Mouse (Mus musculus): ENCODE results near the gene Lrrk1. TPM values are rescaled to one million over a fixed set of nuclear protein-coding genes. Genes with fewer than 3 reads are reported as not detected.
A peak's percentile ranks its signal among the peaks of the same experiment; 100 is the strongest.

Lrrk1 gene
- polyA plus RNA-seq, 1 experiment from 2014 or later, result 6.5 TPM

DNA sequence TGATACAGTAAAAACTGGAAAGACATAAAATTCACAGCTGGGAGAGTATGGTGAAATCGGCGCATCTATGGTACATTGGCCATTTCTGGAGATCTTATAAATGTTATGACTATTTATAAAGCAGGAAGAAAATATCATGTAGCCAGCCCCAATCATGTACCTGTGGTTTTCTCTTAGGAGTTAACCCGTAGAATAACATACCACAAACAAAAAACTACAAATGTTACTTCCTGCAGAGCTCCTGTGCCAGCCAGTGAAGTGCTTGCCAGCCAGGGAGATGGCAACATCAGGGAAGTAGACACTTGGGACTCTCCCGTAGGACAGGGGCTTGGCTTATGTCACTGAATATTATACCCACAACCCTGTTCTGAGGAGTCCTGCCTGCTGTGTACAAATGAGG, 37.1 kb downstream of the Lrrk1 start:
- Histone ChIP-seq H3K4me2 (no peak overlapping the region), H3K9me3 (no peaks in the 10 kb centered on the region), H3K9ac (no peak overlapping the region), H3K4me3 (no peak overlapping the region), H3K27me3 (no peaks in the 10 kb centered on the region), H3K27ac (replicated peaks) (no peak overlapping the region), H3K4me1 (replicated peaks) (peaks cover 9% of the 10 kb centered on the region), H3K36me3 (no peaks in the 10 kb centered on the region)
- WGBS, result 86% methylated on average over 4 of the region's 4 CpGs
- no peak for ATAC-seq (ENCODE audit: low read depth)

DNA sequence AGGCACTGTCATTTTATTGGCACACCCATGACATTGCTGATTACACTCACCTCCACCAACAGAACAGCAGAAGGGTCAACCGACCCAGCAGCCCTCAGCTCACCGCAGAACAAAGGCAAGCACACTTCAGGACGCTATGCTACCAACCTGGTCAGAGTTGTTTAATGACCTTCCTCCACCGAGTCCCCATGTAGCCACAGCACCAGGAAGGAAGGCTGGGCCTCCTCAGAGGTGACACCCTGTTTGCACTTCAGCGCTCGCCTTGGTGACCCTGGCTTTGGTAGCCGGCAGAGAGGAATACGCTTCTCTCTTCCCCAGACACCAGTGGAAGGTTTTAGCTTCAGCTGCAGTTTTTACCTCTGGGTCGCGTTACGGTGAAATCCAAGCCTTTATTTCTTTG, 38.5 kb downstream of the Lrrk1 start:
- Histone ChIP-seq H3K27me3 (no peaks in the 10 kb centered on the region), H3K4me2 (no peak overlapping the region), H3K9ac (no peak overlapping the region), H3K27ac (replicated peaks) (no peak overlapping the region), H3K4me3 (no peak overlapping the region), H3K9me3 (no peaks in the 10 kb centered on the region), H3K36me3 (no peaks in the 10 kb centered on the region), H3K4me1 (replicated peaks) (peaks cover 9% of the 10 kb centered on the region)
- no peak for ATAC-seq (ENCODE audit: low read depth)
- 63% methylated on average over 11 of the region's 11 CpGs for WGBS

DNA sequence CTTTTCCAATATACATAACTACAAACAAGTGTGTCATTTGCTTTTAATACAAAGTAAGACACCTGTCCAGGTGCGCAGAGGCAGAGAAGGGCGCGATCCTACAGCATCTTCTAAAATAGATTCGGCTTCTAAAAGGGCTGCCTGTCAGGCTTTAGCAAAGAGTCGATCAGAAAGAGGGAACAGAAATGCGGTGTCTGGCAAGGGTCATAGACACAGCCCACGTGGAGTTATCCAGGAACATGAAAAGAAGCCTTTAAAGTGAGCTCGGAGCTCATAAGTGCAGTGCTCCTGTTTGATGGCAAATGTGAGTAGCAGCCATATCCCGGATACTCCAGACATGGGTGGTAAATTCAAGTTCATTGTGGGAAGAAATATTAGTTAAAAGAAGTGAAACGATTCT, 39.6 kb downstream of the Lrrk1 start:
- Histone ChIP-seq H3K4me1 (replicated peaks) (peaks cover 9% of the 10 kb centered on the region), H3K36me3 (no peaks in the 10 kb centered on the region), H3K27me3 (no peaks in the 10 kb centered on the region), H3K4me3 (no peak overlapping the region), H3K4me2 (no peak overlapping the region), H3K9me3 (no peaks in the 10 kb centered on the region), H3K27ac (replicated peaks) (no peak overlapping the region), H3K9ac (no peak overlapping the region)
- ATAC-seq (ENCODE audit: low read depth), result no peak
- WGBS, result 89% methylated on average over 10 of the region's 10 CpGs

DNA sequence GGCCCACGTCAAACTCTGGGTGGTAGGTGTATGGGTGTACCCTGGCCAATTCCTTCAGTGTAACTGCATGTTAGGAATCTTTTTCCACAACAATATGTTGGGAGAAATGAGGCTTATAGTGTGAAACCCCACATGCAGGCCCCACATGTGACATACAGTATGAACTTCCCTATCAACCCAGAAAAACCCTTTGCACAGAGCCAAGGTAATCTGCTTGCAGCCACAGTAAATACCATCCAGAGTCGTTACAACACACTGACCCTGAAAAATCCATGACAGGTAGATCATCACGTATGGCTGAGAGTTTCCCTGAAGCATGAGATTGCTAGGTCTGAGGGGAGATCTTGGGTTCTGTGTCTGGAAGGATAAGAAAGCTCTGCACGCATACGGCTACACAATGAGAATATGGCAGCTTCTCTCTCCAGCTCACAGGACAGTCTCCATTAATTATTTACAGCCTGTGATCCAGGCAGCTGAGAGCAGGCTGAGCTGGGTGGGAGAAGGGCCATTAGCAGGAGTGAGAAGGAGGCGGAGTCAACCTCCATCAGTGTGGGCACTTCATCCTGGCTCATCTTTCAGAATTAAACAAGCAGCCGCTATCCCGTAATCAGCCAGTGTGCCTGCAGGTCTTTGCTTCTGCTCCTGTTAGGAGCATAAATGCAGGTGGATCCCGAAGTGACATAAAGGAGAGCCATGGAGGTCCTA, 41.0 kb downstream of the Lrrk1 start:
- 26% methylated on average over 9 of the region's 9 CpGs for WGBS
- H3K4me2 ChIP-seq, result peak overlapping the region; percentile 34
- H3K9ac ChIP-seq, result no peak overlapping the region; the same call in 1 of the 2 replicates
- H3K27me3 ChIP-seq, result no peaks in the 10 kb centered on the region
- ATAC-seq (ENCODE audit: low read depth), result peak; percentile 93
- peaks cover 9% of the 10 kb centered on the region for H3K4me1 ChIP-seq (replicated peaks)
- peak overlapping the region; percentile 70 for H3K27ac ChIP-seq (replicated peaks)
- no peaks in the 10 kb centered on the region for H3K9me3 ChIP-seq
- no peak overlapping the region for H3K4me3 ChIP-seq
- H3K36me3 ChIP-seq, result no peaks in the 10 kb centered on the region

DNA sequence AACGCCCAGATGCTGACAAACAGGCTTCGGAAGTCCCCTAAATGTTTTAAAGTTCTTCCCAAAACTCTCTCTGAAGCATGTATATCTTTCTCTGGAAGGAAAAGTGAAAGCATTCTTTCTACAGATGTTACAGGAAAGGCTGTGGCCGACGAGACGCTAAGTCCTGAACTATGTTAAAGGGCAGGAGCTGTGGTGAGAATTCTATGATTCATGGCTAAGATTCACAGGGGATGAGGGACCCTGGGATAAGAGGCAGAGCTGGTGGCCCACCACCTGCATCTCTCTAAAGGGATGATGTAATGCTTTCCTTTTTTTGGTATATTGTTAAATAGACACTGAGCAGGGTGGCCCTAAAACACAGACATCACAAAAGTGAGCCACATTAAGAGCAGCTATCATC, 44.8 kb downstream of the Lrrk1 start:
- 73% methylated on average over 5 of the region's 5 CpGs for WGBS

DNA sequence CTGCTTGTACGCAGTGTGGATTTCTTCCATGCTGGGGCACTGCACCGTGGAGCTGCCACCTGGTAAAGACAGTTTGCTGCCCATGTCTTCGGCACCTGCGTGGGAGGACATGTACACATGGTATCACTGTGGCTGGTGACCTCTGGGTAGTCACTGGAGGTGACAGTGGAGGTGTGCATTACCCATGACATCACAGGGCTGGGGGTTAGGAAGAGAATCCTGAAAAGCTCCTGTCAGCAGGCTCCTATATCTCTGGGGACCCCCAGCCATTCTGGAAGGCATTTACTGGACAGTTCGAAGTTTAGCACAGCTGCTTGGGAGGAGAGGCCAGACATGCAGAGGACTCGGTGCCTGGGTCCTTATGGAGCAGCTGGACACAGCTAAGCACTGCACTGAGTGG, 45.3 kb downstream of the Lrrk1 start:
- no peak overlapping the region for H3K27ac ChIP-seq (replicated peaks)
- H3K27me3 ChIP-seq, result no peaks in the 10 kb centered on the region
- no peak overlapping the region for H3K9ac ChIP-seq
- H3K9me3 ChIP-seq, result no peaks in the 10 kb centered on the region
- H3K4me1 ChIP-seq (replicated peaks), result peaks cover 13% of the 10 kb centered on the region
- WGBS, result 77% methylated on average over 6 of the region's 6 CpGs
- H3K36me3 ChIP-seq, result no peaks in the 10 kb centered on the region
- no peak overlapping the region for H3K4me3 ChIP-seq
- ATAC-seq (ENCODE audit: low read depth), result no peak
- H3K4me2 ChIP-seq, result no peak overlapping the region

More for the DNA sequence above, 44.8 kb downstream of the Lrrk1 start:
- Histone ChIP-seq H3K27ac (replicated peaks) (no peak overlapping the region), H3K4me3 (no peak overlapping the region), H3K4me1 (replicated peaks) (peaks cover 13% of the 10 kb centered on the region), H3K4me2 (no peak overlapping the region), H3K27me3 (no peaks in the 10 kb centered on the region), H3K9me3 (no peaks in the 10 kb centered on the region), H3K36me3 (no peaks in the 10 kb centered on the region), H3K9ac (no peak overlapping the region)
- no peak for ATAC-seq (ENCODE audit: low read depth)

DNA sequence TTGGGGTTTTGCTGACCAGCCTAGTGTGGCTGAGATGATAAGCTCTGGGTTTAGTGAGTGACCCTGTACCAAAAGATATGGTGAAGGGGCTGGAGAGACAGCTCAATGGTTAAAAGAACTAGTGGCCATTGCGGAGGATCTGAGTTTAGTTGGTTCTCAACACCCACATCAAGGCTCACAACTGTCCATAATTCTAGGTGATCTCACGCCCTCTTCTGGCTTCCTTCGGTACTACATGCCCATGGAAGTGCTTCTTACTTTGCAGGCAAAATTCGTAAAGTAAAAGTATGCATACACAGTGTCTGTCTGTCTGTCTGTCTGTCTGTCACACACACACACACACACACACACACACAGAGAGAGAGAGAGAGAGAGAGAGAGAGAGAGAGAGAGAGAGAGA, 45.8 kb downstream of the Lrrk1 start:
- H3K4me1 ChIP-seq (replicated peaks), result peaks cover 9% of the 10 kb centered on the region
- no peak overlapping the region for H3K27ac ChIP-seq (replicated peaks)
- no peak overlapping the region for H3K9ac ChIP-seq
- no peak for ATAC-seq (ENCODE audit: low read depth)
- H3K36me3 ChIP-seq, result no peaks in the 10 kb centered on the region
- H3K27me3 ChIP-seq, result no peaks in the 10 kb centered on the region
- no peaks in the 10 kb centered on the region for H3K9me3 ChIP-seq
- WGBS, result 37% methylated on average over 4 of the region's 4 CpGs
- H3K4me3 ChIP-seq, result no peak overlapping the region
- H3K4me2 ChIP-seq, result no peak overlapping the region

DNA sequence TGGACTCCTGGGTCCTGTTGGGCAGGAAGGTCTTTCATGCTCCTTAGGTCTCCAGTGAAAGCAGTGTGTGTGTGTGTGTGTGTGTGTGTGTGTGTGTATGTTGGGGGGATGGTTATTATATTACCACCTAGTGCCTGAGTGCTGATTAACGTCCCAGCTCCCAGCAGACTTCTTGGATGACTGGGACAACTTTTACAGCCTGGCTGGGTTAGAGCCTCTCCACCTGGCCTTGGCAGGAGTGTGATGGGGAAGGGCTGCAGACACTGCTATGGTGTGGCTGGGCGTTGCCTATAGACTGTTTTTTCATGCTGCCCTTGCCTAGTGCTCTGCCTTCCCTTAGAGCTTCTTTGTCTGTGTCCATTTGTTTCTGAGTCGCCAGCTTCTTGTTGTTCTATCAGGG, 48.1 kb downstream of the Lrrk1 start:
- Histone ChIP-seq H3K36me3 (no peaks in the 10 kb centered on the region), H3K4me3 (no peak overlapping the region), H3K9me3 (no peaks in the 10 kb centered on the region), H3K4me1 (replicated peaks) (0 out of 2 replicates have a peak, but pooled peaks cover 4% of the 10 kb centered on the region), H3K27me3 (no peaks in the 10 kb centered on the region), H3K9ac (no peak overlapping the region), H3K27ac (replicated peaks) (0 out of 2 replicates have a peak overlapping the region, but pooled peaks have one; percentile 9), H3K4me2 (no peak overlapping the region)
- no peak for ATAC-seq (ENCODE audit: low read depth)
- 52% methylated on average over 3 of the region's 3 CpGs for WGBS

DNA sequence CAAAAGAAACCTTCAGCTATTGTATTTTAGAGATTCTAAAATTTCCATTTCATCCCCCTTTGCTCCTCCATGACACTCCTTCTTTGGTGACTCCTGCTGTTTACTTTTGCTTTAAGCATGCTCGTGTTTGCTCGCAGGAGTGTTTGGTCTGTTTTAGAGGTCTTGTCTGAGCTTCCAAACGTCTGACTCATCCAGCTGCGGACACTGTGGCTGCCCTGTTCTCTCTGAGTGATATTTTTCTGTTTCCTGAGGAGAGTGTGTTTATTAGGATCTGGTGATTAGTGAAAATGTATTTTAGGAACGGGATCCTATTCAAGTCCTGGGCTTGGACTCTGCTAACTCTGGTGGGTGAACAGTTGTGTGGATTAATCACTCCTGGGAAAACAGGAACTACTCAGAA, 48.5 kb downstream of the Lrrk1 start:
- Histone ChIP-seq H3K4me2 (no peak overlapping the region), H3K4me3 (no peak overlapping the region), H3K4me1 (replicated peaks) (0 out of 2 replicates have a peak, but pooled peaks cover 4% of the 10 kb centered on the region), H3K9me3 (no peaks in the 10 kb centered on the region), H3K36me3 (no peaks in the 10 kb centered on the region), H3K9ac (no peak overlapping the region), H3K27ac (replicated peaks) (0 out of 2 replicates have a peak overlapping the region, but pooled peaks have one; percentile 9), H3K27me3 (no peaks in the 10 kb centered on the region)
- WGBS, result 52% methylated on average over 5 of the region's 5 CpGs
- ATAC-seq (ENCODE audit: low read depth), result no peak

DNA sequence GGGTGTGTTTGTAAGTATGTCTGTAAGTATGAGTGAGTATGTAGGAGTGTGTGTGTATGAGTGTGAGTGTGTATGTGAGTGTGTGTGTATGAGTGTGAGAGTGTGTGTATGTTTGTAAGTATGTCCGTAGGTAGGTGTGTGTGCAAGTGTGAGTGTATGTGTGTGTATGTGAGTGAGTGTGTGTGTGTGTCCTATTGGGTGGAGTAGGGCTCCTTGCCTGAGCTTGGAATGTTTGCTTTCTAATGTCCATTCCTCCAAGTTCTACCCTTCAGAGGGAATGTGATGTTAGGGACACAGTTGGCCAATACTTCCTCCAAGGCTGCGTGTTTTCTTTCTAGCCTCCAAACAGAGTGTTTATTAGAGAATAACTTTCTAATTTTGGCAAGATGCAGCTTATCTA, 51.2 kb downstream of the Lrrk1 start:
- no peak for ATAC-seq (ENCODE audit: low read depth)
- no peaks in the 10 kb centered on the region for H3K9me3 ChIP-seq
- H3K9ac ChIP-seq, result no peak overlapping the region
- H3K27me3 ChIP-seq, result no peaks in the 10 kb centered on the region
- 94% methylated on average over 2 of the region's 2 CpGs for whole genome bisulfite sequencing
- H3K36me3 ChIP-seq, result no peaks in the 10 kb centered on the region
- H3K4me3 ChIP-seq, result no peak overlapping the region
- H3K27ac ChIP-seq (replicated peaks), result no peak overlapping the region
- 0 out of 2 replicates have a peak, but pooled peaks cover 4% of the 10 kb centered on the region for H3K4me1 ChIP-seq (replicated peaks)
- H3K4me2 ChIP-seq, result no peak overlapping the region

DNA sequence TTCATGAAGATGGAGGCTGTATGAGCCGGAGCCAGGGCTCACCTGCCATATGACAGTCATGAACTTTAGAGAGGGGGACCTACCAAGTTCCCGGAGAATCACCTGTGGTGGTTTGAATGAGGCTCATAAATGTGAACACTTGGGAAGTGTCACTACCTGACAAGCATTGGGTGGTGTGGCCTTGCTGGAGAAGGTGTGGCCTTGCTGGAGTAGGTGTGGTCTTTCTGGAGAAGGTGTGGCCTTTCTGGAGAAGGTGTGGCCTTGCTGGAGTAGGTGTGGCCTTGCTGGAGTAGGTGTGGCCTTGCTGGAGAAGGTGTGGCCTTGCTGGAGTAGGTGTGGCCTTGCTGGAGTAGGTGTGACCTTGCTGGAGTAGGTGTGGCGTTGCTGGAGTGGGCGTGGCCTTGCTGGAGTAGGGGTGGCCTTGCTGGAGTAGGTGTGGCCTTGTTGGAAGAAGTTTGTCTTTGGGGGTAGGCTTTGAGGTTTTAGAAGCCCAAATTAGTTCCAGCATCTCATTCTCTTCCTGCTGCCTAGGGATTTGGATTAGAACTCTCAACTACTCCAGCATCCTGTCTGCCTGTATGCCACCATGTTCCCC, 54.1 kb downstream of the Lrrk1 start:
- H3K36me3 ChIP-seq, result no peaks in the 10 kb centered on the region
- no peak for ATAC-seq (ENCODE audit: low read depth)
- no peak overlapping the region for H3K4me3 ChIP-seq
- 88% methylated on average over 4 of the region's 4 CpGs for WGBS
- no peaks in the 10 kb centered on the region for H3K27me3 ChIP-seq
- no peaks in the 10 kb centered on the region for H3K9me3 ChIP-seq
- no peaks in the 10 kb centered on the region for H3K4me1 ChIP-seq (replicated peaks)
- no peak overlapping the region for H3K9ac ChIP-seq
- no peak overlapping the region for H3K27ac ChIP-seq (replicated peaks)
- no peak overlapping the region for H3K4me2 ChIP-seq

DNA sequence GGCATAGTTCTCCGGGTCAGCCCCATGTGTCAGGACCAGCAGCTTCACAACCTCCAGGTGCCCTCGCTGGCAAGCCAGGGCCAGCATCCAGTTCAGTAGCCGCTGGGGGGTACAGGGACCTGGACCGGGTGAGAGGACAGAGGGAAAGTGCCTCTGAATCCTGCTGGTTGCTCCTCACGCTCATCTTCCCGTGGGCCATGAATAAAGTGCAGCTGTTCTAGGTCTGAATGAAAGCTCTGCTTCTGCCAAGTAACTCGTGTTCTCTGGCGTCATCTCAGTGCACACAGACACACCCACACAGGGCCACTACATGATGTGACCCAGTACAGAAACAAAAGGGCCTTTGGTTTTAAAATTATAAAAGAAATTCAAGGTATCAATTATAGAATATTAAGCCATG, 55.8 kb downstream of the Lrrk1 start:
- H3K4me1 ChIP-seq (replicated peaks), result no peaks in the 10 kb centered on the region
- H3K9me3 ChIP-seq, result no peaks in the 10 kb centered on the region
- no peak for ATAC-seq (ENCODE audit: low read depth)
- whole genome bisulfite sequencing, result 85% methylated on average over 8 of the region's 8 CpGs
- no peak overlapping the region for H3K27ac ChIP-seq (replicated peaks)
- no peak overlapping the region for H3K4me3 ChIP-seq
- H3K27me3 ChIP-seq, result no peaks in the 10 kb centered on the region
- H3K9ac ChIP-seq, result no peak overlapping the region
- H3K36me3 ChIP-seq, result no peaks in the 10 kb centered on the region
- no peak overlapping the region for H3K4me2 ChIP-seq

DNA sequence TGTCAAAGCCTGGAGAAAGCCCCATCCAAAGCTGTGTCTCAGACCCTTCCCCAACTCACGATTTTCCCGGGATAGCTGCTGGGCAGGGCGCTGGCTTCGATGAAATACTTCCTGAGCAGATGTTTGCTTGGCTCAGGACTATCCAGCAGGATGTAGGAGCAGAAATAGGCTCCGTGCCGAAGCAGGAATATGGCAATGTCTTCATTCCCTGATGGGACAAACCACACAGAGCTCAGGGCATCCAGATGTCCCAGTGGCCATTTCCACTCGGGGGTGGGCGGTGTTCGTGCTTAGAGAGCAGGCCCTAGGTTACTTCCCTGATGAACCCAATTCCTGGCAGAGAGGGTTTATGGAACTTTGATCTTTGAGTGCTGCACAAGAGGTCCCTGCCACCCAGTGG, 57.5 kb downstream of the Lrrk1 start:
- Histone ChIP-seq H3K9me3 (no peaks in the 10 kb centered on the region), H3K36me3 (no peaks in the 10 kb centered on the region), H3K4me2 (no peak overlapping the region), H3K4me1 (replicated peaks) (no peaks in the 10 kb centered on the region), H3K4me3 (no peak overlapping the region), H3K27ac (replicated peaks) (no peak overlapping the region), H3K27me3 (no peaks in the 10 kb centered on the region), H3K9ac (no peak overlapping the region)
- no peak for ATAC-seq (ENCODE audit: low read depth)
- WGBS, result 87% methylated on average over 9 of the region's 9 CpGs
